Mouse (Mus musculus) cerebellum, adult 2 months (tissue): ENCODE measurements around the gene Apom. TPM values are rescaled to one million over a fixed set of nuclear protein-coding genes. Genes with fewer than 3 reads are reported as not detected.
A peak's percentile ranks its signal among the peaks of the same experiment; 100 is the strongest.

Experiments
- DNase-seq, 2 experiments: peaks; one replicate each; pipeline ENCODE4 v3.0.0; 2021
- H3K27ac ChIP-seq: fragments of 200-500 bp; 2 replicates; pipeline ENCODE4 v1.5.1; 2012; ENCODE audit warnings: low read length, control low read depth, inconsistent platforms; ENCODE audit not compliant: insufficient read depth
- H3K27me3 ChIP-seq: fragments of 200-500 bp; 2 replicates; pipeline ENCODE4 v1.6.1; 2012; ENCODE audit warnings: inconsistent platforms, mild to moderate bottlenecking, low read length, moderate library complexity; ENCODE audit not compliant: control insufficient read depth, insufficient read depth
- H3K4me1 ChIP-seq: fragments of 200-500 bp; 2 replicates; pipeline ENCODE4 v1.6.1; 2011; ENCODE audit warnings: low read length; ENCODE audit not compliant: control insufficient read depth, insufficient read depth
- H3K4me3 ChIP-seq: fragments of 200-500 bp; replicated peaks from 2 replicates; pipeline ENCODE3; 2011; ENCODE audit warnings: mild to moderate bottlenecking, low read depth, low read length, control low read depth; ENCODE audit not compliant: insufficient read depth
- CTCF ChIP-seq: fragments of 200-500 bp; IDR thresholded peaks from 2 replicates; pipeline ENCODE4 v1.5.1; 2011; ENCODE audit warnings: low read depth, mild to moderate bottlenecking, control low read depth, low read length, moderate library complexity, borderline replicate concordance; ENCODE audit not compliant: insufficient read depth
- POLR2A ChIP-seq: fragments of 200-500 bp; IDR thresholded peaks from 2 replicates; pipeline ENCODE4 v1.6.1; 2011; ENCODE audit warnings: low read length, control low read depth, borderline replicate concordance; ENCODE audit not compliant: insufficient read depth
- WGBS: fragments of 180-500 bp; shearing (Covaris S2); methylation state at CpG from one replicate; pipeline ENCODE4 v1.1.7; 2018; 5-methylcytosine and 5-hydroxymethylcytosine counted together
- polyA plus RNA-seq: library from polyadenylated mRNA; depleted of rRNA; stranded (reverse); fragments of >200 nt; gene quantifications from 2 replicates; pipeline ENCODE4 v1.2.3, GENCODE M21; 2012; rRNA removed

Apom gene
- polyA plus RNA-seq: 0.21 and 0.28 TPM in 2 replicates

GRCm38 (mm10) chr17:35131500-35132173 lies at the start of gene Apom:
Gene Apom, minus strand, starts transcription at chr17:35132050.
- no peaks in the 10 kb centered on the region for H3K27me3 ChIP-seq
- peaks cover 6% of the 10 kb centered on the region for H3K4me1 ChIP-seq
- no peak for DNase-seq
- 83% methylated on average over 15 of the region's 15 CpGs for whole genome bisulfite sequencing
- H3K27ac ChIP-seq: no peak within 1 kb of the TSS
- H3K4me3 ChIP-seq: no peak within 1 kb of the TSS
- TF ChIP-seq CTCF: no peak
- TF ChIP-seq POLR2A: no peak

- Histone ChIP-seq H3K27ac (no peak overlapping the region), H3K27me3 (no peaks in the 10 kb centered on the region), H3K4me3 (no peak overlapping the region), H3K4me1 (no peaks in the 10 kb centered on the region)
- no peak for TF ChIP-seq POLR2A
- TF ChIP-seq CTCF: no peak
- WGBS: 81% methylated on average over 5 of the region's 5 CpGs
- DNase-seq: no peak
These were observed 48.2 kb upstream of the Apom start for GRCm38 (mm10) chr17:35180093-35180492.

GRCm38 (mm10) chr17:35178528-35178927 lies 46.7 kb upstream of the Apom start:
- no peak overlapping the region for H3K27ac ChIP-seq
- no peaks in the 10 kb centered on the region for H3K27me3 ChIP-seq
- TF ChIP-seq POLR2A (no peak), CTCF (peak; percentile 77)
- H3K4me1 ChIP-seq: no peaks in the 10 kb centered on the region
- H3K4me3 ChIP-seq: no peak overlapping the region
- WGBS: 27% methylated on average over 5 of the region's 5 CpGs
- no peak for DNase-seq

GRCm38 (mm10) chr17:35175968-35176367 lies 44.1 kb upstream of the Apom start, which contains the start of gene Aif1:
Gene Aif1, minus strand, starts transcription at chr17:35176068.
- no peak within 1 kb of the TSS for H3K4me3 ChIP-seq
- H3K27me3 ChIP-seq: no peaks in the 10 kb centered on the region
- TF ChIP-seq CTCF: no peak
- H3K4me1 ChIP-seq: no peaks in the 10 kb centered on the region
- no peak for DNase-seq
- 46% methylated on average over 2 of the region's 2 CpGs for WGBS
- H3K27ac ChIP-seq: no peak within 1 kb of the TSS

GRCm38 (mm10) chr17:35175382-35175781 lies 43.5 kb upstream of the Apom start:
- Histone ChIP-seq H3K4me1 (no peaks in the 10 kb centered on the region), H3K27me3 (no peaks in the 10 kb centered on the region), H3K4me3 (no peak overlapping the region), H3K27ac (no peak overlapping the region)
- 67% methylated on average over 6 of the region's 6 CpGs for WGBS
- no peak for TF ChIP-seq POLR2A
- no peak for DNase-seq

- Histone ChIP-seq H3K27me3 (no peaks in the 10 kb centered on the region), H3K4me1 (no peaks in the 10 kb centered on the region), H3K27ac (no peak overlapping the region), H3K4me3 (no peak overlapping the region)
- DNase-seq: no peak
- 62% methylated on average over 8 of the region's 8 CpGs for WGBS
- TF ChIP-seq POLR2A (no peak), CTCF (no peak)
These were observed 42.5 kb upstream of the Apom start for GRCm38 (mm10) chr17:35174201-35174977.

- Histone ChIP-seq H3K4me1 (no peaks in the 10 kb centered on the region), H3K27ac (no peak overlapping the region), H3K4me3 (no peak overlapping the region), H3K27me3 (no peaks in the 10 kb centered on the region)
- TF ChIP-seq POLR2A (no peak), CTCF (no peak)
- DNase-seq: no peak
- WGBS: 83% methylated on average over 3 of the region's 3 CpGs
These were observed 41.5 kb upstream of the Apom start for GRCm38 (mm10) chr17:35173329-35173728.

GRCm38 (mm10) chr17:35172445-35173234 lies 40.8 kb upstream of the Apom start:
- 68% methylated on average over 11 of the region's 11 CpGs for WGBS
- DNase-seq: no peak
- Histone ChIP-seq H3K27me3 (no peaks in the 10 kb centered on the region), H3K27ac (no peak overlapping the region), H3K4me3 (no peak overlapping the region), H3K4me1 (no peaks in the 10 kb centered on the region)
- TF ChIP-seq POLR2A (no peak), CTCF (no peak)
